Mouse (Mus musculus): ENCODE data around the gene Usp7. TPM values are rescaled to one million over a fixed set of nuclear protein-coding genes. Genes with fewer than 3 reads are reported as not detected.

The Usp7 gene
- polyA plus RNA-seq, 1 experiment from 2014 or later, result 33.2 TPM

DNA sequence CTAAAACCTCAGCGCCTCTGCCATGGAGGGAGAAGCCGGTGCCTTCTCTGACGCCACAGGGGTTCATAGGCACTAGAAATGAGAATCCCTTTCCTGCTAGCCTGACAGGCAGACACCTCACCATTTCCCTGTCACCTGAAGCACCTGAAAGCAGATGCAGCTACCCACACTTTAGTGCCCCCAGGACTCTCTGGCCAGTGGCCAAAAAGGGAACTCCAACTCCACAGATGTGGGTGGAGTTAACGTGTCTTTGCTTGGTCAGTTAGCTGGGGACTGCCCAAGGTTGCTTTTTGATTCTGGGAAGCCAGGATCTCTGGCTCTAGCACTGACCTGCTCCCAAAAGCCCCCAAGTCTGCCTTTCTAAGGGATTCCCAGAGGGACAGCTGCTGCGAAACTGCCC lies 122.7 kb downstream of the Usp7 start:
- no peak overlapping the region for H3K27ac ChIP-seq
- H3K36me3 ChIP-seq, result no peaks in the 10 kb centered on the region
- ATAC-seq (ENCODE audit: insufficient number of reproducible peaks, insufficient read depth, low FRiP score, low TSS enrichment, low read depth), result no peak
- H3K4me2 ChIP-seq, result peak overlapping the region; percentile 80
- H3K27me3 ChIP-seq, result peaks cover 9% of the 10 kb centered on the region
- peaks cover 37% of the 10 kb centered on the region for H3K4me1 ChIP-seq
- WGBS, result 55% methylated on average over 5 of the region's 5 CpGs
- H3K4me3 ChIP-seq, result 0 out of 2 replicates have a peak overlapping the region, but pooled peaks have one; percentile 76
- H3K9ac ChIP-seq, result peak overlapping the region; percentile 76
- no peaks in the 10 kb centered on the region for H3K9me3 ChIP-seq

DNA sequence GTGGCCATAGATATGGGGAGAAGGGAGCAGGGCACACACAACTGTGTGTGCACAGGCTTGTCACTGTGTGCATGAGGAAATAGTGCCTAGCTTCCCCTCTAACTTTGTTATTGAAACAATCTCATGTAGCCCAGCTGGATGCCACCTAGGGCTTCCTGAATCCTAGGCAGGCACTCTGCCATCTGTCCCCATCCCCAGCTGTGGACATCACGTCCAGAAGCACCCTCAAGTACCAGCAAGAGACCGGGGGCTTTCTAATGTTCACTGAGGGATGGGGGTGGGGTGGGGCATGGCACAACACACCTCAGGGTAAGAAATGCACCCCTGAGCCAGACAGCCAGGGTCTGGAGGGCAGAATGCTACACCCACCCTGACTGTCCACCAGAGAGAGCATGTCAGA lies 123.7 kb downstream of the Usp7 start:
- Histone ChIP-seq H3K4me1 (peaks cover 37% of the 10 kb centered on the region), H3K4me3 (no peak overlapping the region), H3K27me3 (peaks cover 8% of the 10 kb centered on the region), H3K36me3 (peaks cover 4% of the 10 kb centered on the region), H3K9me3 (no peaks in the 10 kb centered on the region), H3K9ac (no peak overlapping the region), H3K27ac (no peak overlapping the region), H3K4me2 (no peak overlapping the region)
- ATAC-seq (ENCODE audit: insufficient number of reproducible peaks, insufficient read depth, low FRiP score, low TSS enrichment, low read depth), result no peak
- 86% methylated on average over 2 of the region's 2 CpGs for WGBS

DNA sequence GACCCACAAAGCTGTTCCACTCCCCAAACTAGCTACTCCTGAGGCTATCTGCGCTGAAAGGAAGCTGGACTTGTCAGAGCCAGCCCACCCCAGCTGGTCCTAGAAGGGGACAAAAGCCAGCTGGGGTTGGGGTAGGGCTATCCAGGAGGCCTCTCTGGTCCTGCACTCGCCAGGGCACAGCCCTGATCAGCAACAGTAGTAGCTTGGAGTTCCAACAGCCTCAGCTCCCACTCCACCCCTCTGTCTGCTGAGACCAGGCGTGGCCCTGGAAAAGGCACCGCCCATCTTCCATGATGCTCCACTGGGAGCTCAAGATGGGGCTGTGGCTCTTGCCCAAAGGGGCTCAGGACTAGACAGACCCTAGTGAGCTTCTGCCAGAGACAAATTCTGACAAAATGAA lies 124.3 kb downstream of the Usp7 start:
- no peak overlapping the region for H3K4me2 ChIP-seq
- 0 out of 2 replicates have a peak overlapping the region, but pooled peaks have one; percentile 4 for H3K9ac ChIP-seq
- no peak for ATAC-seq (ENCODE audit: insufficient number of reproducible peaks, insufficient read depth, low FRiP score, low TSS enrichment, low read depth)
- H3K4me1 ChIP-seq, result peaks cover 37% of the 10 kb centered on the region
- H3K27me3 ChIP-seq, result peaks cover 2% of the 10 kb centered on the region
- peaks cover 8% of the 10 kb centered on the region for H3K36me3 ChIP-seq
- 75% methylated on average over 4 of the region's 4 CpGs for WGBS
- no peaks in the 10 kb centered on the region for H3K9me3 ChIP-seq
- H3K27ac ChIP-seq, result no peak overlapping the region
- no peak overlapping the region for H3K4me3 ChIP-seq

DNA sequence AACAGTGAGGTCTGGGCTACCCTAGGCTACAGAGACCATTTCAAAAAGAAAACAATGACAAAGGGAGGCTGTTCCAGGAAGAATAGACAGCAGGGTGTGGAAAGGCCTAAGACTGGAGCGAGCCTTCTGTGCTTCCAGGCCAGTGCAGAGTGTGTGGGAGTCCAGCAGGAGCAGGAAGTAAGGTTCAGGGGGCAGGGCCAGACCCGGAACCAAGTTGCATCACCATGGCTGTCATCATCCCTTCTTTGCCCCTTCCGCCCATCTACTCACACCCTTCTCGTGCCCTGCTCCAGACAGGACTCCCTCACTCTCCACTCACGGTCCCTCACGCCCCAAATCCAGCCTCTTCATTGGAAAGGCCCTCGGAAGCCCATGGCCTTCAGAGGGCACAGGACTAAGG lies 124.8 kb downstream of the Usp7 start:
- H3K36me3 ChIP-seq, result peaks cover 14% of the 10 kb centered on the region
- no peak overlapping the region for H3K4me3 ChIP-seq
- no peaks in the 10 kb centered on the region for H3K9me3 ChIP-seq
- H3K27ac ChIP-seq, result no peak overlapping the region
- H3K9ac ChIP-seq, result no peak overlapping the region
- no peak overlapping the region for H3K4me2 ChIP-seq
- ATAC-seq (ENCODE audit: insufficient number of reproducible peaks, insufficient read depth, low FRiP score, low TSS enrichment, low read depth), result no peak
- 75% methylated on average over 7 of the region's 7 CpGs for WGBS
- peaks cover 37% of the 10 kb centered on the region for H3K4me1 ChIP-seq
- no peaks in the 10 kb centered on the region for H3K27me3 ChIP-seq

DNA sequence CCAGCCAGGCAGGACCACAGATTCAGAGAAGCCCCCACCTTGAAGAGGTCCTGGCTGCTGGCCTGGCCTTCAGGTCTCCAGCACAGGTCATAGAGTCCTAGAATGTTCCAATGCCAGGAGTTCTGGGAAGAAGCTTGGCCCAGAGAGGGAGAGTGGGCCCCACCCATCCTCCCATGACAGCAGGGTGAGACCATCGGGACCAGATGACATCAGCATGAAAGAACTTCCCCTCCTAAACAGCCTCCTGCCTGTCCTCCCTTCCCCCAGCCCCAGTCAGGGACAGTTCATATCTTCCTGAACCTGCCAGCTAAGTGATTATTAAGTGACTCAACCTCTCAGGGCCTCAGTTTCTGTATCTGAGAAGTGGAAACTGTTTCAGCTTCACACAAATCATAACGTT lies 125.7 kb downstream of the Usp7 start:
- no peak overlapping the region for H3K4me2 ChIP-seq
- H3K27me3 ChIP-seq, result no peaks in the 10 kb centered on the region
- no peak overlapping the region for H3K9ac ChIP-seq
- H3K27ac ChIP-seq, result no peak overlapping the region
- 65% methylated on average over 2 of the region's 2 CpGs for WGBS
- no peak overlapping the region for H3K4me3 ChIP-seq
- no peak for ATAC-seq (ENCODE audit: insufficient number of reproducible peaks, insufficient read depth, low FRiP score, low TSS enrichment, low read depth)
- peaks cover 37% of the 10 kb centered on the region for H3K4me1 ChIP-seq
- peaks cover 22% of the 10 kb centered on the region for H3K36me3 ChIP-seq
- no peaks in the 10 kb centered on the region for H3K9me3 ChIP-seq

DNA sequence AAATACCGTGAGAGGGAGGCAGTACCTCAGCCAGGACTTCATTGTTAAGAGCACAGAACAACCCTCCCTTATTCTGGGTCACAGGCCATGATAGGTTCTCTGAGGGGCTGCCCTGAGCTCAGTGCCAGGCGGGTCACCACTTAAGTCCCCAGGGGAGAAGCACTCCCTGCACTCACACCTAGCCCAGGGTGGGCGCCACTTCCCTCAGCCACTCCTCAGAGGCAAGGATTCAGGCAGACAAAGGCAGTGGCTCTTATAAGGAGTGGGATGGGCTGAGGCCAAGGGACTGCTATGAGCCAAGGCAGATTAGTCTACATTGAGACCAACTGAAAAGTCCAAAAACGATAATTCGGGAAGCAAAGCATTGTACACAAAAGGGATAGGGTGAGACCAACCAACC lies 126.7 kb downstream of the Usp7 start:
- WGBS, result 86% methylated on average over 5 of the region's 5 CpGs
- Histone ChIP-seq H3K27ac (no peak overlapping the region), H3K9ac (no peak overlapping the region), H3K4me1 (peaks cover 30% of the 10 kb centered on the region), H3K4me3 (no peak overlapping the region), H3K9me3 (no peaks in the 10 kb centered on the region), H3K27me3 (no peaks in the 10 kb centered on the region), H3K4me2 (no peak overlapping the region), H3K36me3 (peaks cover 31% of the 10 kb centered on the region)
- no peak for ATAC-seq (ENCODE audit: insufficient number of reproducible peaks, insufficient read depth, low FRiP score, low TSS enrichment, low read depth)

DNA sequence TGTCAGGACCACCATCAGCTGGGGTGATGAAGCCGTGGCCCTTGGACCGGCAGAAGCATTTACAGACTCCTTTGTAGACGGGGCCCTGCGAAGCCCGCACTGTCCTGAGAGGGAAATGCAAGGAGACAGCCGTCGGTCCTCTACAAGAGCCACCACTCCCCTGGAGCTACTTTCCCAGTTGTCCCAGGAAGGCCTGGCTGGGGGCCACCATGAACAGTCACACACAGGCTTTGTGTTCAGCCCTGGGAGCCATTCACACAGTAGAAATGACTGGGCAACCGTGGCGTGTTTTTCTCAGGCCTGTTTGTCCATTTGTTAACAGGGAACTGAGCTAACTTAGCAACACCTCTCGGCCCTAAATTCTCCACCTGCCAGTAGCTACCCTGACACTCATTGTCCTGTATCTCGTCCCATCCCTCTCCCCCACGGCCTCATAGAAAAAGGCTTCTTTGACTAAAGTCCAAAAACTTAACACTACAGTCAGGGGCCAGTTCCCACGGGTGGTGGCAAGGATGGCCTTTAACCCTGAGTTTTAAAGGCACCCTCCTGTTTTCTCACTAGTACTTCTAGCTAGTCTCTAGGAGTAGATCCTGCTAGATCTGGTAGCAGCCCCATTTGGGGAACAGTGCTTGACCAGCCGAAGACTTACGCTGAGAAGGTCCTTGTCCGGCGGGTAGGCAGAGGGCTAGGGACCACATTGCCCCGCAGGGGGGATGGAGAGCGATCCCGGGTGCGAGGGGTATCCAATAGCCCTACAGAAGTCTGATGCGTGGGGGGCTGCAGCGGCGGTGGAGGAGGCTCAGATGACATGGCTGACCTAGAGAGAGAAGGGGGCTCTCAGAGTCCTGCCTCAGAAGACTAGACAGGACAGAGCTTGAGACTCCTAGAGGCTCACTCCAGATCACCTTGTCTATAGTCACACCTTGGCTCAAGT lies 128.2 kb downstream of the Usp7 start:
- 86% methylated on average over 24 of the region's 24 CpGs for WGBS
- Histone ChIP-seq H3K9me3 (no peaks in the 10 kb centered on the region), H3K27ac (no peak overlapping the region), H3K4me2 (no peak overlapping the region), H3K4me3 (no peak overlapping the region), H3K36me3 (peaks cover 45% of the 10 kb centered on the region), H3K4me1 (peaks cover 15% of the 10 kb centered on the region), H3K27me3 (no peaks in the 10 kb centered on the region), H3K9ac (no peak overlapping the region)
- ATAC-seq (ENCODE audit: insufficient number of reproducible peaks, insufficient read depth, low FRiP score, low TSS enrichment, low read depth), result no peak

DNA sequence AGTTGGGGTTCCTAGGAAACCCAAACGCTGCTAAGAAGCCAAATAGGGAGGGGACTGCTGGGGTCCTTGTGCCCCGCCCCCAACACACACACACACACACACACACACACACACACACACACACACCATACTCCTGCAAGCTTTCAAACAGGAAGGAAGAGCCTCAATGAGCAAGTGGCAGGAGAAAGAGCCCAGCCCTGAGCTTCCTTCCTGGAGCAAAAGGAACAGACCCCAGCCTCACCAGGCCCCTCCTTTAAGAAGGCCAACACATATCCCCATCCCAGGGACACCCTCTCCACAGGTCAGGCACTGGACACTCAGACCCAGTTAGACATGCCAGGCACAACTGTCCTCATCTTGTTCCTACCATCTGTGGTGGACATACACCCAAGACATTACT lies 129.1 kb downstream of the Usp7 start:
- ATAC-seq (ENCODE audit: insufficient number of reproducible peaks, insufficient read depth, low FRiP score, low TSS enrichment, low read depth), result no peak
- Histone ChIP-seq H3K9me3 (no peaks in the 10 kb centered on the region), H3K27ac (no peak overlapping the region), H3K9ac (no peak overlapping the region), H3K36me3 (peaks cover 50% of the 10 kb centered on the region), H3K4me1 (peaks cover 15% of the 10 kb centered on the region), H3K4me2 (no peak overlapping the region), H3K4me3 (no peak overlapping the region), H3K27me3 (no peaks in the 10 kb centered on the region)
- WGBS, result 62% methylated on average over 2 of the region's 2 CpGs

DNA sequence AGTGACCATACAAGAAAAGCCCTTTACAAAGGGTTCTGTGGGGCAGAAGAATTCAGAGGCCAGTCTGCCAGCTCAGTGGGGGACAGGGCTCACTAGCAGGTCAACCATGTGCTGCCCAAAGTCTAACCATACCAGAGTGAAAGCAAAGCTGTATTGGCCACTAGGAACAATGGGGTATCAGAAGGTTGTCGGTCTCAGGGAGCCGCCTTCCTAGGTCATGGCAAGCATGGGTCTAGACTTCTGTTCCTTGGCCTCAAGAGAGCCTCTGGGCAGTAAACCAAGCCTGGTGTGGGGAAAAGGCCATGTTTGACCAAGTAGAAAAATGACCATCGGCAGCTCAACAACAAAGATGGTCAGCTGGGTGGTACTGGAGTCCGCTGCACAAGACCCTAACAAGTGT lies 133.3 kb downstream of the Usp7 start:
- no peaks in the 10 kb centered on the region for H3K4me1 ChIP-seq
- no peak overlapping the region for H3K27ac ChIP-seq
- no peaks in the 10 kb centered on the region for H3K27me3 ChIP-seq
- H3K4me3 ChIP-seq, result no peak overlapping the region
- H3K9ac ChIP-seq, result no peak overlapping the region
- H3K36me3 ChIP-seq, result peaks cover 86% of the 10 kb centered on the region
- ATAC-seq (ENCODE audit: insufficient number of reproducible peaks, insufficient read depth, low FRiP score, low TSS enrichment, low read depth), result no peak
- H3K9me3 ChIP-seq, result no peaks in the 10 kb centered on the region
- WGBS, result 95% methylated on average over 4 of the region's 4 CpGs
- H3K4me2 ChIP-seq, result no peak overlapping the region

DNA sequence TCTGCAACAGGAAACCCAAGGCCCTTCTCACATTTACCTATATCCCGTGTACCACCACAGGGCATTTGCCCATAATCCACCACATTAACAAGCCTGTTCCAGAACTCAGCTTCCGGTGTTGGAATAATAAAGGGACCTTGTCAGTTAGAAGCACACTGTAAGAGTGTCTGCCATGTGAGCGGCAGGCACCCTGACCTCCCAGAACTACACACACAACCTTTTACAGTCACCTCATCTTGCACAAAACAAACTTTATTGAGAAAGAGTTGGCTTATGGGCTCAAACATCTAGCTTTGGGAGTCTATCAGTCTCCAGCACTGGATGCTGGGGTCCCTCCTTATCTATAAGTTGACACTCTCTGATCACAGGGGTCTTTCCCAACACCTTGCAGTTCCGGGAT lies 133.8 kb downstream of the Usp7 start:
- Histone ChIP-seq H3K27me3 (no peaks in the 10 kb centered on the region), H3K36me3 (peaks cover 86% of the 10 kb centered on the region), H3K4me1 (no peaks in the 10 kb centered on the region), H3K9ac (no peak overlapping the region), H3K4me2 (no peak overlapping the region), H3K27ac (no peak overlapping the region), H3K4me3 (no peak overlapping the region), H3K9me3 (no peaks in the 10 kb centered on the region)
- WGBS, result 82% methylated on average over 4 of the region's 4 CpGs
- no peak for ATAC-seq (ENCODE audit: insufficient number of reproducible peaks, insufficient read depth, low FRiP score, low TSS enrichment, low read depth)

DNA sequence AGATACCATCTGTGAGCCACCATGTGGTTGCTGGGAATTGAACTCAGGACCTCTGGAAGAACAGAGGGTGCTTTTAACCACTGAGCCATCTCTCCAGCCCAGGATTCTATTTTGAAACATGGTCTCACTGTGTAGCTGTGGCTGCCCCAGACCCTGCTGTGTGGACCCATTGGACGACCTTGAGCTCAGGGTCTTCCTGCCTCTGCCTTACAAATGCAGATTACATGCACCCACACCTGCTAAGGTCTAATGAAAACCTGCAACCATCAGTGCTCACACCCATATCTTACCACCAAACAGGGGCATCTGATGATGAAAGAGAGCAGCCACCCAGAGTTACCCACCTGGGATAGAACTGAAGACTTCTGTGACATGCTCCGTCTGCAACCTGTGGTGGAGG lies 135.9 kb downstream of the Usp7 start:
- Histone ChIP-seq H3K9ac (no peak overlapping the region), H3K27ac (no peak overlapping the region), H3K27me3 (no peaks in the 10 kb centered on the region), H3K9me3 (no peaks in the 10 kb centered on the region), H3K4me2 (no peak overlapping the region), H3K36me3 (peaks cover 84% of the 10 kb centered on the region), H3K4me1 (no peaks in the 10 kb centered on the region), H3K4me3 (no peak overlapping the region)
- 83% methylated on average over 2 of the region's 2 CpGs for WGBS
- no peak for ATAC-seq (ENCODE audit: insufficient number of reproducible peaks, insufficient read depth, low FRiP score, low TSS enrichment, low read depth)

DNA sequence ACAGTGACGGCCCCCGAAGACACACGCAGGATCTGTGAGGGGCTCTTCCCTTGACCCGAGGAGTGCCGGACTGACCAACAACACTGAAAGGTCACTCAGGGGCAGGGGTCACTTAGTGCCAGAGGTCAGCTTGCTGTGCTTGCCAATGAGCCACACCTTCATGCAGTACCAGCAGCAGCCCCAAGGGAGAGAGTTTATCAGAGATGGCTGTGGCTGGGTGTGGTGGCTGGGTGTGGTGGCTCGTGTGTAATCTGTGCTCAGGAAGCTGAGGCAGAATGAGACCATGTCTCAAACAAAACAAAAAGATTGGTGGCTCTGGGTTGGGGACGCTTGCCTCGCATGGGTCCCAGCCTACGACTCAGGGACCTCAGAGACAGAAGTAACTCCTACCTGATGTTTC lies 136.5 kb downstream of the Usp7 start:
- ATAC-seq (ENCODE audit: insufficient number of reproducible peaks, insufficient read depth, low FRiP score, low TSS enrichment, low read depth), result no peak
- H3K4me1 ChIP-seq, result no peaks in the 10 kb centered on the region
- peaks cover 86% of the 10 kb centered on the region for H3K36me3 ChIP-seq
- no peak overlapping the region for H3K4me2 ChIP-seq
- H3K4me3 ChIP-seq, result no peak overlapping the region
- H3K9ac ChIP-seq, result no peak overlapping the region
- no peaks in the 10 kb centered on the region for H3K9me3 ChIP-seq
- H3K27me3 ChIP-seq, result no peaks in the 10 kb centered on the region
- no peak overlapping the region for H3K27ac ChIP-seq
- 81% methylated on average over 9 of the region's 9 CpGs for WGBS
